Comparison of ENCODE assay signal across 24 mouse cellular contexts in genomic region chr3:47316356-47317028, GRCm38 (mm10).
DNase-seq lines count a peak whose midpoint lies in the region; ATAC-seq and TF ChIP-seq lines count a peak whose summit lies in the region.
"Had no signal": no experiment of that assay in that cellular context is flagged by ENCODE, and none has a peak within 500 bp of the region (broad histone marks: within the 10 kb centered on the region; RNA-seq: fewer than 3 reads in every experiment).

No protein-coding gene starts in this region.

- no peak overlapping the region for H3K9ac ChIP-seq in lung, embryonic 15.5 days
- no peak overlapping the region for H3K9ac ChIP-seq in midbrain, postnatal 0 days (replicated peaks; ENCODE audit: low read length, poor library complexity, severe bottlenecking)
- no peak overlapping the region for H3K9ac ChIP-seq in midbrain, embryonic 14.5 days (replicated peaks; ENCODE audit: low read length)
- H3K9ac ChIP-seq in stomach, postnatal 0 days (ENCODE audit: low read length): no peak overlapping the region
- H3K9ac ChIP-seq: embryonic facial prominence, embryonic 12.5 days; heart, embryonic 13.5 days; hindbrain, embryonic 13.5 days; intestine, embryonic 15.5 days had no signal

- H3K27ac ChIP-seq in lung, embryonic 15.5 days: no peak overlapping the region
- H3K27ac ChIP-seq in midbrain, postnatal 0 days (ENCODE audit: low read depth, low read length): no peak overlapping the region
- H3K27ac ChIP-seq in midbrain, embryonic 14.5 days (replicated peaks; ENCODE audit: low read depth, low read length): no peak overlapping the region
- H3K27ac ChIP-seq in stomach, postnatal 0 days (replicated peaks): no peak overlapping the region
- H3K27ac ChIP-seq: embryonic facial prominence, embryonic 12.5 days; forebrain, embryonic 10.5 days; gastrocnemius, adult 2 months; heart, embryonic 13.5 days; hindbrain, embryonic 13.5 days; intestine, embryonic 15.5 days had no signal

- no peaks in the 10 kb centered on the region for H3K27me3 ChIP-seq in lung, embryonic 15.5 days
- no peaks in the 10 kb centered on the region for H3K27me3 ChIP-seq in midbrain, postnatal 0 days (ENCODE audit: insufficient read depth, low read length)
- H3K27me3 ChIP-seq in midbrain, embryonic 14.5 days (ENCODE audit: control insufficient read depth, insufficient read depth, low read length): no peaks in the 10 kb centered on the region
- H3K27me3 ChIP-seq in stomach, postnatal 0 days (ENCODE audit: control insufficient read depth, insufficient read depth, low read length): no peaks in the 10 kb centered on the region
- H3K27me3 ChIP-seq: CH12.LX; embryonic facial prominence, embryonic 12.5 days; heart, embryonic 13.5 days; hindbrain, embryonic 13.5 days; intestine, embryonic 15.5 days had no signal

- no peaks in the 10 kb centered on the region for H3K36me3 ChIP-seq in lung, embryonic 15.5 days
- H3K36me3 ChIP-seq in midbrain, postnatal 0 days (ENCODE audit: insufficient read depth, low read length): no peaks in the 10 kb centered on the region
- no peaks in the 10 kb centered on the region for H3K36me3 ChIP-seq in midbrain, embryonic 14.5 days (ENCODE audit: control insufficient read depth, insufficient read depth, low read length)
- no peaks in the 10 kb centered on the region for H3K36me3 ChIP-seq in stomach, postnatal 0 days (ENCODE audit: control insufficient read depth, insufficient read depth, low read length)
- H3K36me3 ChIP-seq: embryonic facial prominence, embryonic 12.5 days; forebrain, embryonic 10.5 days; heart, embryonic 13.5 days; hindbrain, embryonic 13.5 days; intestine, embryonic 15.5 days had no signal

- no peak overlapping the region for H3K4me3 ChIP-seq in lung, embryonic 15.5 days
- no peak overlapping the region for H3K4me3 ChIP-seq in midbrain, postnatal 0 days (ENCODE audit: low read depth, low read length)
- no peak overlapping the region for H3K4me3 ChIP-seq in midbrain, embryonic 14.5 days (replicated peaks; ENCODE audit: low read depth, low read length)
- H3K4me3 ChIP-seq in stomach, postnatal 0 days (ENCODE audit: low read depth, low read length): no peak overlapping the region
- H3K4me3 ChIP-seq: embryonic facial prominence, embryonic 12.5 days; forebrain, embryonic 10.5 days; gastrocnemius, adult 2 months; heart, embryonic 13.5 days; hindbrain, embryonic 13.5 days; intestine, embryonic 15.5 days had no signal

- WGBS in lung, embryonic 15.5 days: 24% methylated on average over 2 of the region's 2 CpGs
- WGBS in midbrain, postnatal 0 days: 64% methylated on average over 2 of the region's 2 CpGs
- WGBS in midbrain, embryonic 14.5 days: 71% methylated on average over 2 of the region's 2 CpGs
- 40% methylated on average over 2 of the region's 2 CpGs for WGBS in stomach, postnatal 0 days

- H3K9me3 ChIP-seq in lung, embryonic 15.5 days: no peaks in the 10 kb centered on the region
- no peaks in the 10 kb centered on the region for H3K9me3 ChIP-seq in midbrain, postnatal 0 days (ENCODE audit: low read length)
- no peaks in the 10 kb centered on the region for H3K9me3 ChIP-seq in midbrain, embryonic 14.5 days (ENCODE audit: control insufficient read depth, low read length)
- no peaks in the 10 kb centered on the region for H3K9me3 ChIP-seq in stomach, postnatal 0 days (ENCODE audit: control insufficient read depth, low read length)
- H3K9me3 ChIP-seq: embryonic facial prominence, embryonic 12.5 days; forebrain, embryonic 10.5 days; heart, embryonic 13.5 days; hindbrain, embryonic 13.5 days; intestine, embryonic 15.5 days had no signal

- peak; percentile 83; the same call in 1 of the 2 replicates for ATAC-seq in lung, embryonic 15.5 days (ENCODE audit: borderline replicate concordance, extremely low read depth, low FRiP score, low TSS enrichment)
- ATAC-seq in midbrain, postnatal 0 days (ENCODE audit: low FRiP score): no peak
- no peak for ATAC-seq in midbrain, embryonic 14.5 days (ENCODE audit: low FRiP score, low TSS enrichment)
- no peak for ATAC-seq in stomach, postnatal 0 days (ENCODE audit: low FRiP score, low TSS enrichment)
- ATAC-seq: forebrain, embryonic 16.5 days; intestine, embryonic 15.5 days had no signal

- H3K4me2 ChIP-seq in lung, embryonic 15.5 days: no peak overlapping the region
- no peak overlapping the region for H3K4me2 ChIP-seq in midbrain, postnatal 0 days (ENCODE audit: low read depth, low read length, poor library complexity, severe bottlenecking)
- no peak overlapping the region for H3K4me2 ChIP-seq in midbrain, embryonic 14.5 days (ENCODE audit: low read length)
- no peak overlapping the region for H3K4me2 ChIP-seq in stomach, postnatal 0 days (replicated peaks; ENCODE audit: low read depth)
- H3K4me2 ChIP-seq: embryonic facial prominence, embryonic 12.5 days; heart, embryonic 13.5 days; hindbrain, embryonic 13.5 days; intestine, embryonic 15.5 days had no signal

- no peaks in the 10 kb centered on the region for H3K4me1 ChIP-seq in lung, embryonic 15.5 days
- H3K4me1 ChIP-seq in midbrain, postnatal 0 days (ENCODE audit: insufficient read depth, low read length): no peaks in the 10 kb centered on the region
- no peaks in the 10 kb centered on the region for H3K4me1 ChIP-seq in midbrain, embryonic 14.5 days (ENCODE audit: control insufficient read depth, insufficient read depth, low read length)
- H3K4me1 ChIP-seq in stomach, postnatal 0 days (replicated peaks; ENCODE audit: control insufficient read depth, insufficient read depth): no peaks in the 10 kb centered on the region
- H3K4me1 ChIP-seq: embryonic facial prominence, embryonic 12.5 days; forebrain, embryonic 10.5 days; heart, embryonic 13.5 days; hindbrain, embryonic 13.5 days; intestine, embryonic 15.5 days had no signal

- DNase-seq in gastrocnemius, postnatal 14 days: peak; percentile 3
- no peak for DNase-seq in gastrocnemius, adult 18-20 months (ENCODE audit: low spot score)
- DNase-seq in lung, postnatal 4 days: no peak
- DNase-seq in midbrain, postnatal 0 days (ENCODE audit: low spot score): peak; percentile 34
- DNase-seq in midbrain, embryonic 14.5 days: no peak
- peak; percentile 1 for DNase-seq in skeletal muscle tissue, adult 2 months (ENCODE audit: low read depth, low spot score)
- DNase-seq in stomach, postnatal 0 days (ENCODE audit: low spot score): no peak
- DNase-seq: adrenal gland, adult 2 months; adrenal gland, postnatal 25 days; cerebellum, adult 11 months; cerebellum, adult 8-10 months; embryo, embryonic 11 days; gastrocnemius, adult 2 months; gastrocnemius, postnatal 36 days; heart, adult 11 months; heart, postnatal 36 days had no signal

- intact Hi-C loops in gastrocnemius, postnatal 14 days (cut with DNase I; ENCODE audit: low total_unique reads): no loop called here

- TF ChIP-seq EP300 in stomach, postnatal 0 days (optimal IDR thresholded peaks at IDR 0.05): no peak

- no peak for TF ChIP-seq CTCF in midbrain, postnatal 0 days (IDR thresholded peaks at IDR 0.05)
- no peak for TF ChIP-seq CTCF in stomach, postnatal 0 days (IDR thresholded peaks at IDR 0.05; ENCODE audit: low read depth)

Comparison
In these comparisons a context has a peak if more than half of its experiments do, and no peak if none do; other contexts are left out.
1. DNase-seq: peak in gastrocnemius, postnatal 14 days (single experiment), midbrain, postnatal 0 days (single experiment) and skeletal muscle tissue, adult 2 months (single experiment); none in gastrocnemius, adult 18-20 months (single experiment), lung, postnatal 4 days (0 of 2), midbrain, embryonic 14.5 days (single experiment) and stomach, postnatal 0 days (single experiment).